Mouse (Mus musculus): Measurements from ENCODE around the gene Hist2h2be.

GRCm38 (mm10) chr3:96267541-96267940 is 46.6 kb downstream of the Hist2h2be start:
- TF ChIP-seq CTCF (IDR thresholded peaks at IDR 0.05) = no peak
- no peak for TF ChIP-seq EP300 (IDR thresholded peaks at IDR 0.05)
